Mouse (Mus musculus): Measurements from ENCODE around the gene Etfb. TPM values are rescaled to one million over a fixed set of nuclear protein-coding genes. Genes with fewer than 3 reads are reported as not detected.

The Etfb gene
- polyA plus RNA-seq, 2 experiments: 153 to 301 TPM

GRCm38 (mm10) chr7:43438611-43439010 lies 5.3 kb upstream of the Etfb start:
- DNase-seq (ENCODE audit: low spot score) (no peak), ATAC-seq (ENCODE audit: low FRiP score, low read depth) (no peak)
- peaks cover 10% of the 10 kb centered on the region for H3K4me1 ChIP-seq (ENCODE audit: control insufficient read depth, insufficient read depth, low read length)

GRCm38 (mm10) chr7:43440482-43440881 lies 3.4 kb upstream of the Etfb start, which contains the start of gene Cldnd2:
Gene Cldnd2 (plus strand): TSS chr7:43440782.
- WGBS: 83% methylated on average over 6 of the region's 6 CpGs

More at GRCm38 (mm10) chr7:43438611-43439010, 5.3 kb upstream of the Etfb start:
- Histone ChIP-seq H3K9me3 (ENCODE audit: control insufficient read depth, low read length) (no peaks in the 10 kb centered on the region), H3K4me3 (replicated peaks; ENCODE audit: low read length) (no peak overlapping the region), H3K27me3 (ENCODE audit: control insufficient read depth, insufficient read depth, low read length) (no peaks in the 10 kb centered on the region), H3K9ac (ENCODE audit: low read depth, low read length, severe bottlenecking) (no peak overlapping the region), H3K36me3 (ENCODE audit: control insufficient read depth, insufficient read depth, low read length) (no peaks in the 10 kb centered on the region), H3K27ac (replicated peaks; ENCODE audit: low read depth, low read length) (no peak overlapping the region), H3K4me2 (replicated peaks; ENCODE audit: low read depth, low read length, severe bottlenecking) (no peak overlapping the region)
- no peak for TF ChIP-seq POLR2A (IDR thresholded peaks at IDR 0.05; ENCODE audit: borderline replicate concordance, extremely low read depth, insufficient read depth, insufficient read length)
- 82% methylated on average over 4 of the region's 4 CpGs for WGBS

GRCm38 (mm10) chr7:43441071-43441470 lies 2.8 kb upstream of the Etfb start:
- WGBS: 80% methylated on average over 3 of the region's 3 CpGs
- H3K9me3 ChIP-seq (ENCODE audit: control insufficient read depth, low read length): no peaks in the 10 kb centered on the region
- H3K4me3 ChIP-seq (replicated peaks; ENCODE audit: low read length): no peak overlapping the region
- ATAC-seq (ENCODE audit: low FRiP score, low read depth) (no peak), DNase-seq (ENCODE audit: low spot score) (no peak)
- H3K27ac ChIP-seq (replicated peaks; ENCODE audit: low read depth, low read length): no peak overlapping the region
- H3K4me1 ChIP-seq (ENCODE audit: control insufficient read depth, insufficient read depth, low read length): peaks cover 19% of the 10 kb centered on the region
- no peaks in the 10 kb centered on the region for H3K27me3 ChIP-seq (ENCODE audit: control insufficient read depth, insufficient read depth, low read length)
- no peak overlapping the region for H3K9ac ChIP-seq (ENCODE audit: low read depth, low read length, severe bottlenecking)
- H3K4me2 ChIP-seq (replicated peaks; ENCODE audit: low read depth, low read length, severe bottlenecking): no peak overlapping the region
- no peak for TF ChIP-seq POLR2A (IDR thresholded peaks at IDR 0.05; ENCODE audit: borderline replicate concordance, extremely low read depth, insufficient read depth, insufficient read length)
- H3K36me3 ChIP-seq (ENCODE audit: control insufficient read depth, insufficient read depth, low read length): no peaks in the 10 kb centered on the region

More at GRCm38 (mm10) chr7:43440482-43440881, 3.4 kb upstream of the Etfb start, which contains the start of gene Cldnd2:
- Histone ChIP-seq H3K4me1 (ENCODE audit: control insufficient read depth, insufficient read depth, low read length) (peaks cover 19% of the 10 kb centered on the region), H3K36me3 (ENCODE audit: control insufficient read depth, insufficient read depth, low read length) (no peaks in the 10 kb centered on the region), H3K4me3 (replicated peaks; ENCODE audit: low read length) (no peak within 1 kb of the TSS), H3K9me3 (ENCODE audit: control insufficient read depth, low read length) (no peaks in the 10 kb centered on the region), H3K27me3 (ENCODE audit: control insufficient read depth, insufficient read depth, low read length) (no peaks in the 10 kb centered on the region), H3K9ac (ENCODE audit: low read depth, low read length, severe bottlenecking) (no peak within 1 kb of the TSS), H3K27ac (replicated peaks; ENCODE audit: low read depth, low read length) (no peak within 1 kb of the TSS), H3K4me2 (replicated peaks; ENCODE audit: low read depth, low read length, severe bottlenecking) (no peak within 1 kb of the TSS)
- DNase-seq (ENCODE audit: low spot score) (no peak), ATAC-seq (ENCODE audit: low FRiP score, low read depth) (no peak)
- no peak for TF ChIP-seq POLR2A (IDR thresholded peaks at IDR 0.05; ENCODE audit: borderline replicate concordance, extremely low read depth, insufficient read depth, insufficient read length)

- peak overlapping the region; percentile 46 for H3K4me3 ChIP-seq (replicated peaks; ENCODE audit: low read length)
- peak overlapping the region; percentile 75 for H3K4me2 ChIP-seq (replicated peaks; ENCODE audit: low read depth, low read length, severe bottlenecking)
- no peaks in the 10 kb centered on the region for H3K9me3 ChIP-seq (ENCODE audit: control insufficient read depth, low read length)
- no peaks in the 10 kb centered on the region for H3K27me3 ChIP-seq (ENCODE audit: control insufficient read depth, insufficient read depth, low read length)
- no peaks in the 10 kb centered on the region for H3K36me3 ChIP-seq (ENCODE audit: control insufficient read depth, insufficient read depth, low read length)
- peak overlapping the region; percentile 65 for H3K9ac ChIP-seq (ENCODE audit: low read depth, low read length, severe bottlenecking)
- peak overlapping the region; percentile 93 for H3K27ac ChIP-seq (replicated peaks; ENCODE audit: low read depth, low read length)
- WGBS: 10% methylated on average over 9 of the region's 9 CpGs
- no peak for TF ChIP-seq POLR2A (IDR thresholded peaks at IDR 0.05; ENCODE audit: borderline replicate concordance, extremely low read depth, insufficient read depth, insufficient read length)
- ATAC-seq (ENCODE audit: low FRiP score, low read depth): no peak
- H3K4me1 ChIP-seq (ENCODE audit: control insufficient read depth, insufficient read depth, low read length): peaks cover 20% of the 10 kb centered on the region
- DNase-seq (ENCODE audit: low spot score): no peak
Observed at GRCm38 (mm10) chr7:43442684-43443083, 1.2 kb upstream of the Etfb start.

DNA sequence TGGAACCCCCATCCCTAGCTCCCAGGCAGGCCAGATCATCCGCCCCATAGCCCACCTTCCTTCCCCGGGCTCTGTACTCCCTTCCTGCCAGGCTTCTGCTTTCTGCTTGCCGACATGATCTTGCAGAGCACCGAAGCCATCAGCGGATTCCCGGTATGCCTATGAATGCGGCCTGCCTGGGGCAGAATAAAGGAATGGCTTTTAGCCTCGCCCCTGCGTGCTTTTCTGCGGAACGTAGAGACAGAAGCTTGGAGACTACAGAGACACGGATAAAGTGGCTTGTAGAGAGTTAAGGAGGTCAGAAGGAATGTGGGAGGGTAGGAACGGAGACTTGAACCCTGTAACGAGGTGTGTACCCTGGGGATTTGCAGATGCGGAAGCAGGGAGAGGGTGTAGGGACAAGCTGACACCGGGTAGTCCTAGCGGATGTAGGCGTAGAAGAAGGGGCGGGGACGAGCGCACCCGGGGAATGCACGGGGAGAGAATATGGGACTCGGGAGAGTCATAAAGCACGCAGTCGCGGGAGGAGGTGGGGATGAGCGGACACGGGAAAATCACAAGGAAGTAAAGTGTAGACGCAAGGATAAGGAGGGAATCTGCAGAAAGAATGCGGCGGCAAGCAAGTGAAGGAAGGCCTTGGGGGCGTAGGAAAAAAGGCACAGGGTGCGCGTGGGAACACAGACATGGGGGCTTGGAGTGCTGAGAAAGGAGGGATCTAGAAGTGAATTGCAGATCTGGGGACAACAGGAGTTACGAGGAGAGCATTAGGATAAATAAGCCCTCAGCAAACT lies 562 bp upstream of the Etfb start:
- Histone ChIP-seq H3K4me2 (replicated peaks; ENCODE audit: low read depth, low read length, severe bottlenecking) (peak overlapping the region; percentile 75), H3K27me3 (ENCODE audit: control insufficient read depth, insufficient read depth, low read length) (no peaks in the 10 kb centered on the region), H3K27ac (replicated peaks; ENCODE audit: low read depth, low read length) (peak overlapping the region; percentile 93), H3K9me3 (ENCODE audit: control insufficient read depth, low read length) (no peaks in the 10 kb centered on the region), H3K9ac (ENCODE audit: low read depth, low read length, severe bottlenecking) (peak overlapping the region; percentile 65), H3K36me3 (ENCODE audit: control insufficient read depth, insufficient read depth, low read length) (no peaks in the 10 kb centered on the region), H3K4me3 (replicated peaks; ENCODE audit: low read length) (peak overlapping the region; percentile 46), H3K4me1 (ENCODE audit: control insufficient read depth, insufficient read depth, low read length) (peaks cover 22% of the 10 kb centered on the region)
- peak; percentile 61 for DNase-seq (ENCODE audit: low spot score)
- peak; percentile 43; the same call in 1 of the 2 replicates for TF ChIP-seq POLR2A (IDR thresholded peaks at IDR 0.05; ENCODE audit: borderline replicate concordance, extremely low read depth, insufficient read depth, insufficient read length)
- ATAC-seq (ENCODE audit: low FRiP score, low read depth): peak; percentile 87
- WGBS: under 1% methylated on average over 36 of the region's 36 CpGs
